Mouse (Mus musculus): Measurements from ENCODE around the gene BC048507. TPM values are rescaled to one million over a fixed set of nuclear protein-coding genes. Genes with fewer than 3 reads are reported as not detected.

Gene BC048507
- polyA plus RNA-seq (2017; shearing (Covaris generic)) = not detected

DNA sequence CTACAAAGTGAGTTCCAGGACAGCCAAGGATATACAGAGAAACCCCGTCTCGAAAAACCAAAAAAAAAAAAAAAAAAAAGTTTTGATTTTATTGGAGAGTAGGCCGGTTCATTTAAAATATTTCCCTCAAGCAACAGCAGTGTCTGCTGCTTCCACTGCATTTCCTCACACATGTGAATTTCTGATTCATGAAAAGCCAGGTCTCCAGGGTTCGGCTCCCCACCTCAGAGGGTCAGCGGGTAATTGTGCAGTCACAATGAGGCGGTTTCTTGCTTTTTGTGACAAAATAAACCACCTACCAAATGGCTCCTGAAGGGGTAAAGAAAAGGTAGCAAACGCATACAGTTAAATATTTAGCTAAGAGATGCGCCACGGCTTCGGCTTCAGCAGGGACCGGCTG, at the start of gene BC048507:
BC048507 (plus strand) TSS at position 301 of the 400 bp plus-strand sequence.

DNA sequence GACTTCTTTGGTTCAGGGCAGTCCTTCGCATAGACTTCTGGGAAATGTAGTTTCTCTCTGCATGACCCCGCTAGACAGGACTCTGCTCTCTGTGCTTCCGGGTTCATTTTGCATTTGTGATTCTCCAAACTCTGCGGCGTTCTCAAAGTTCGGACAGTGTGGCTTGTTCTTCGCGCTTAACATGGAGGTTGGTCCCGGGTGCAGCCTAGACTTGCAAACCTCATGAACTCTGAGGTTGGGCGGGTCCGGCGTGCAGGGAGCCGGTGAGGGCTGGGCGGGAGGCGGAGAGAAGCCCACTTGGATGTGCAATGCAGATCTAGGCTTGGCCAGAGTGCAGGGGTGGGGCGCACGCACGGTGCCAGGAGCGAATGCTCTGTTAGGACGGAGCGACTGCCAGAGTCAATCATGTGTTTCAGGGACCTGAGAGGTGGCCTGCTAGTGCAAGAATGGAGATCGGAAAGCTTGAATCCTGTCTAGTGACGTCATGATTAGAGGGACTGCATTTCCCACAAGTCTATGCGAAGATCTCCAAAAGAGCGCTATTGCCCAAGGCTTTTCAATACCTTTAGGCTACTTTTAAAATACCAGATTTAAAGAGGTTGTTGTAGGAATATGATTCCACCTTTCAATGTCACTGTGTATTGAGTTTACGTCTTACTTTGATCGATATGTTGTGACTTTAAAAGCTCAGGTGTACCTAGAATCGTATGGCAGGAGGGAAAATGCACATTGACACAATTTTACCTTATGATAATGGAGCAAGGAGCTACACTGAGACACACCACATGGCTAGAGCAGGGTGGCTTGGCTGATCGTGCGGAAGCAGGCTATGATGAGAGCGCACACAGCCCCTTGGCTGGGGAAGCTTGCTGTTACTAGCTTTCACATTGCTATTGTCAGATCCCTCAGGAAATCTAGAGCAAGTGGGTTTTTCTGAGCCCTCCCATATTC, 49.1 kb upstream of the BC048507 start, which contains the start of gene Zfp273:
Zfp273 (plus strand) TSS at position 31 of the 951 bp plus-strand sequence.

DNA sequence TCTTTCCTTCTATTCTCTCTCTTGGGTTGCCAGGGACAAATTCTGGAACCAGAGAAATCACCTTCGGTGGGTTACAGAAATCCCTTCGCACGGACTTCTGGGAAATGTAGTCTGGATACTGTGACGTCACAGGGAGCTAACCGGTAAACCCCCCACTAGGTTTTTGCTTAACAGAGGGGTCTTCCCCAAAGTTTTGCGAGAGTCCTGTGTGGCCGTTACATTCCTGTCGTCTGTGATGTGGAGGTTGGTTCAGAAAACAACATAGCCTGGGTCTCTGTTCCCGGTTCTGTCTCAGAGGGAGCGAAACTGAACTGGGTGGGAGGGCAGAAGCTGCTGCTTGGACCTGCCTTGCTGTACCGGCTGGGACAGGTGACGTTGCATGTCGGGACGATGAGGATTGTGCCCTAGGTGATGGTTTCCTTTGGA, 32.2 kb upstream of the BC048507 start, which contains the start of gene Gm10037:
Gm10037 (plus strand) TSS at position 196 of the 426 bp plus-strand sequence.

Other genes starting within 250 kb of the BC048507 start
- 2.1 TPM for gene Gm49345, start 225.6 kb upstream of the BC048507 start, polyA plus RNA-seq (2017; shearing (Covaris generic))
- gene Zfp729a, start 225.5 kb upstream of the BC048507 start, polyA plus RNA-seq (2017; shearing (Covaris generic)) = 2.8 TPM
- gene Zfp738, start 176.3 kb upstream of the BC048507 start, polyA plus RNA-seq (2017; shearing (Covaris generic)) = 9.4 TPM
- 2.8 TPM for gene Zfp65, start 134.2 kb upstream of the BC048507 start, polyA plus RNA-seq (2017; shearing (Covaris generic))
- 2.2 TPM for gene Zfp85, start 108.1 kb upstream of the BC048507 start, polyA plus RNA-seq (2017; shearing (Covaris generic))
- 0.35 TPM for gene Zfp493, start 83.6 kb upstream of the BC048507 start, polyA plus RNA-seq (2017; shearing (Covaris generic))
- 0.70 TPM for gene Zfp273, start 49.6 kb upstream of the BC048507 start, polyA plus RNA-seq (2017; shearing (Covaris generic))
- 0.97 TPM for gene Gm10037, start 32.2 kb upstream of the BC048507 start, polyA plus RNA-seq (2017; shearing (Covaris generic))

Measured in effector memory CD4-positive, alpha-beta T cell, adult 5 months (primary cell).